Mouse (Mus musculus) lung, postnatal 0 days (tissue): ENCODE measurements around the gene Ppox. TPM values are rescaled to one million over a fixed set of nuclear protein-coding genes. Genes with fewer than 3 reads are reported as not detected.
"Not testable (repeated sequence)": the region's sequence is repeated elsewhere in the genome, so short reads cannot be mapped to it uniquely, and the experiment has no call there.

Source experiments
- ATAC-seq: fragments of 200-750 bp; cut with Nextera tagmentation; 2 replicates; pipeline ENCODE4 v1.8.0; 2017; ENCODE audit warnings: moderate library complexity
- DNase-seq: peaks from one replicate; pipeline ENCODE4 v3.0.0-alpha.2; 2016; ENCODE audit warnings: low spot score
- H3K27ac ChIP-seq: fragments of 300-500 bp; sonication (generic); 2 replicates; pipeline ENCODE4 v1.5.1; 2014; ENCODE audit warnings: antibody characterized with exemption, mild to moderate bottlenecking, low read length, mixed read lengths
- H3K27me3 ChIP-seq: fragments of 300-500 bp; sonication (generic); replicated peaks from 2 replicates; pipeline ENCODE4 v1.6.1; 2014; ENCODE audit warnings: low read length, mixed read lengths; ENCODE audit not compliant: insufficient read depth
- H3K36me3 ChIP-seq: fragments of 300-500 bp; sonication (generic); 2 replicates; pipeline ENCODE4 v1.6.1; 2014; ENCODE audit warnings: low read length, mixed read lengths; ENCODE audit not compliant: insufficient read depth
- H3K4me1 ChIP-seq: fragments of 300-500 bp; sonication (generic); 2 replicates; pipeline ENCODE4 v1.6.1; 2014; ENCODE audit warnings: antibody characterized with exemption, low read depth, low read length, mixed read lengths; ENCODE audit not compliant: insufficient read depth
- H3K4me2 ChIP-seq: fragments of 300-500 bp; sonication (generic); replicated peaks from 2 replicates; pipeline ENCODE4 v1.6.1; 2014; ENCODE audit warnings: low read depth, mild to moderate bottlenecking, low read length, moderate library complexity, mixed read lengths
- H3K4me3 ChIP-seq: fragments of 300-500 bp; sonication (generic); 2 replicates; pipeline ENCODE4 v1.5.1; 2014; ENCODE audit warnings: low read depth, low read length
- H3K9ac ChIP-seq: fragments of 300-500 bp; sonication (generic); replicated peaks from 2 replicates; pipeline ENCODE4 v1.6.1; 2014; ENCODE audit warnings: low read depth, mild to moderate bottlenecking
- H3K9me3 ChIP-seq: fragments of 300-500 bp; sonication (generic); 2 replicates; pipeline ENCODE4 v1.6.1; 2016; ENCODE audit warnings: low read length, mixed read lengths
- CTCF ChIP-seq: IDR thresholded peaks from 2 replicates; pipeline ENCODE4 v1.5.1; 2016; ENCODE audit warnings: antibody characterized with exemption, mild to moderate bottlenecking
- EP300 ChIP-seq: IDR thresholded peaks from 2 replicates; pipeline ENCODE4 v1.6.1; 2016; ENCODE audit warnings: antibody characterized with exemption, mild to moderate bottlenecking, control low read depth
- WGBS: fragments of 180-500 bp; shearing (Covaris S2); extraction: QIAGEN DNeasy Blood & Tissue Kit; methylation state at CpG from one replicate; pipeline ENCODE4 v1.1.7; 2014; 5-methylcytosine and 5-hydroxymethylcytosine counted together
- polyA plus RNA-seq: library from polyadenylated mRNA; unstranded; fragments of >200 nt; fragmentation: Nextera tagmentation; extraction: Ambion mirVana; gene quantifications from 2 replicates; pipeline ENCODE4 v1.2.1, GENCODE M21; 2015

Gene Ppox
- polyA plus RNA-seq, 1 experiment from 2014 or later: 28.4 TPM

GRCm38 (mm10) chr1:171245353-171245752, 35.6 kb downstream of the Ppox start:
- DNase-seq: no peak
- no peak for ATAC-seq
- TF ChIP-seq EP300: no peak
- TF ChIP-seq CTCF: no peak
- Histone ChIP-seq H3K9ac (no peak overlapping the region), H3K4me1 (peaks cover 18% of the 10 kb centered on the region; the same call in 1 of the 2 replicates), H3K27ac (no peak overlapping the region), H3K4me2 (no peak overlapping the region), H3K27me3 (no peaks in the 10 kb centered on the region), H3K4me3 (no peak overlapping the region), H3K36me3 (no peaks in the 10 kb centered on the region), H3K9me3 (no peaks in the 10 kb centered on the region)
- WGBS: 66% methylated on average over 8 of the region's 8 CpGs

GRCm38 (mm10) chr1:171241952-171242351, 39.0 kb downstream of the Ppox start:
- H3K36me3 ChIP-seq: peaks cover 26% of the 10 kb centered on the region
- H3K9me3 ChIP-seq, H3K4me2 ChIP-seq, H3K4me1 ChIP-seq, DNase-seq, H3K27me3 ChIP-seq, H3K4me3 ChIP-seq, H3K9ac ChIP-seq, ATAC-seq, H3K27ac ChIP-seq: not testable (repeated sequence)
- peak; percentile 16 for TF ChIP-seq CTCF
- WGBS: 89% methylated on average over 12 of the region's 12 CpGs

GRCm38 (mm10) chr1:171240911-171241310, 40.1 kb downstream of the Ppox start:
- ATAC-seq (no peak), DNase-seq (no peak)
- 92% methylated on average over 10 of the region's 10 CpGs for WGBS
- H3K9me3 ChIP-seq: no peaks in the 10 kb centered on the region
- TF ChIP-seq CTCF (no peak), EP300 (no peak)
- 0 out of 2 replicates have a peak, but pooled peaks cover 4% of the 10 kb centered on the region for H3K4me1 ChIP-seq
- no peaks in the 10 kb centered on the region for H3K27me3 ChIP-seq
- peak overlapping the region; percentile 62 for H3K27ac ChIP-seq
- H3K4me2 ChIP-seq: no peak overlapping the region
- H3K4me3 ChIP-seq: no peak overlapping the region
- H3K36me3 ChIP-seq: peaks cover 31% of the 10 kb centered on the region
- no peak overlapping the region for H3K9ac ChIP-seq

- no peak overlapping the region for H3K4me3 ChIP-seq
- ATAC-seq: peak; percentile 89
- DNase-seq: peak; percentile 87
- WGBS: 66% methylated on average over 15 of the region's 15 CpGs
- peak overlapping the region; percentile 74 for H3K27ac ChIP-seq
- no peaks in the 10 kb centered on the region for H3K9me3 ChIP-seq
- no peak for TF ChIP-seq CTCF
- peak; percentile 99 for TF ChIP-seq EP300
- H3K27me3 ChIP-seq: no peaks in the 10 kb centered on the region
- peaks cover 38% of the 10 kb centered on the region for H3K36me3 ChIP-seq
- 0 out of 2 replicates have a peak, but pooled peaks cover 3% of the 10 kb centered on the region for H3K4me1 ChIP-seq
- no peak overlapping the region for H3K4me2 ChIP-seq
- no peak overlapping the region for H3K9ac ChIP-seq
Observed at GRCm38 (mm10) chr1:171239992-171240744, 40.8 kb downstream of the Ppox start.

- peak; percentile 43 for ATAC-seq
- Histone ChIP-seq H3K9ac (no peak overlapping the region), H3K4me3 (no peak overlapping the region), H3K36me3 (peaks cover 40% of the 10 kb centered on the region), H3K4me2 (no peak overlapping the region), H3K4me1 (0 out of 2 replicates have a peak, but pooled peaks cover 3% of the 10 kb centered on the region), H3K27me3 (no peaks in the 10 kb centered on the region), H3K27ac (no peak overlapping the region), H3K9me3 (no peaks in the 10 kb centered on the region)
- peak; percentile 71 for DNase-seq
- WGBS: 70% methylated on average over 14 of the region's 14 CpGs
- TF ChIP-seq EP300: no peak
- peak; percentile 91 for TF ChIP-seq CTCF
Observed at GRCm38 (mm10) chr1:171238463-171238862, 42.5 kb downstream of the Ppox start.

GRCm38 (mm10) chr1:171237438-171237837, 43.5 kb downstream of the Ppox start:
- peaks cover 40% of the 10 kb centered on the region for H3K36me3 ChIP-seq

More at GRCm38 (mm10) chr1:171237438-171237837, 43.5 kb downstream of the Ppox start:
- no peak overlapping the region for H3K4me2 ChIP-seq
- no peak overlapping the region for H3K27ac ChIP-seq
- H3K4me3 ChIP-seq: no peak overlapping the region
- no peaks in the 10 kb centered on the region for H3K9me3 ChIP-seq
- 0 out of 2 replicates have a peak, but pooled peaks cover 3% of the 10 kb centered on the region for H3K4me1 ChIP-seq
- no peaks in the 10 kb centered on the region for H3K27me3 ChIP-seq
- no peak overlapping the region for H3K9ac ChIP-seq
- DNase-seq (no peak), ATAC-seq (no peak)
- no peak for TF ChIP-seq EP300
- no peak for TF ChIP-seq CTCF
- WGBS: 68% methylated on average over 6 of the region's 6 CpGs
